ENCODE assay signal across 8 mouse cellular contexts in genomic region chr7:30279951-30280669, GRCm38 (mm10). TPM values are rescaled to one million over a fixed set of nuclear protein-coding genes. Genes with fewer than 3 reads are reported as not detected.
DNase-seq lines count a peak whose midpoint lies in the region; ATAC-seq lines count a peak whose summit lies in the region.

Thap8 (plus strand) TSS chr7:30280094.
Wdr62 (minus strand) TSS chr7:30280419.

- peak; percentile 95 for DNase-seq in CD4-positive, CD25-positive, alpha-beta regulatory T cell, adult 2 months (ENCODE audit: low read depth, low spot score)
- DNase-seq in fat pad, adult 2 months (ENCODE audit: extremely low read depth, low read depth, low spot score): peak; percentile 25
- peak; percentile 95 for DNase-seq in kidney, postnatal 10 days
- peak; percentile 90 to 92 for DNase-seq in natural killer cell, adult 2 months (ENCODE audit: low spot score in 2 of 2)

- no peaks in the 10 kb centered on the region for H3K27me3 ChIP-seq in heart, embryonic 13.5 days (replicated peaks)
- H3K27me3 ChIP-seq in liver, embryonic 12.5 days (replicated peaks): no peaks in the 10 kb centered on the region
- no peaks in the 10 kb centered on the region for H3K27me3 ChIP-seq in stomach, embryonic 15.5 days (replicated peaks)

- peak; percentile 95 for ATAC-seq in heart, embryonic 13.5 days (ENCODE audit: extremely low read depth, insufficient number of reproducible peaks, low FRiP score, low TSS enrichment)
- ATAC-seq in liver, embryonic 12.5 days: peak; percentile 93
- ATAC-seq in stomach, embryonic 15.5 days (ENCODE audit: insufficient read depth, low FRiP score, low read depth): peak; percentile 93

- WGBS in heart, embryonic 13.5 days: under 1% methylated on average over 49 of the region's 49 CpGs
- WGBS in liver, embryonic 12.5 days (ENCODE audit: insufficient replicate concordance): under 1% methylated on average over 49 of the region's 49 CpGs
- under 1% methylated on average over 49 of the region's 49 CpGs for WGBS in stomach, embryonic 15.5 days

- peak within 1 kb of the TSS; percentile 83 for H3K9ac ChIP-seq in heart, embryonic 13.5 days
- H3K9ac ChIP-seq in liver, embryonic 12.5 days: peak within 1 kb of the TSS; percentile 81
- H3K9ac ChIP-seq in stomach, embryonic 15.5 days: peak within 1 kb of the TSS; percentile 25; the same call in 1 of the 2 replicates

- H3K4me1 ChIP-seq in brown adipose tissue, adult 24 weeks (ENCODE audit: control insufficient read depth, insufficient read depth, insufficient read length, low read length): no peaks in the 10 kb centered on the region
- H3K4me1 ChIP-seq in heart, embryonic 13.5 days: peaks cover 28% of the 10 kb centered on the region
- peaks cover 40% of the 10 kb centered on the region for H3K4me1 ChIP-seq in liver, embryonic 12.5 days
- H3K4me1 ChIP-seq in stomach, embryonic 15.5 days: peaks cover 3% of the 10 kb centered on the region; the same call in 1 of the 2 replicates

- H3K27ac ChIP-seq in brown adipose tissue, adult 24 weeks (replicated peaks; ENCODE audit: low read depth, low read length): peak within 1 kb of the TSS; percentile 96
- H3K27ac ChIP-seq in heart, embryonic 13.5 days (replicated peaks): peak within 1 kb of the TSS; percentile 99
- peak within 1 kb of the TSS; percentile 97 for H3K27ac ChIP-seq in liver, embryonic 12.5 days
- H3K27ac ChIP-seq in stomach, embryonic 15.5 days: peak within 1 kb of the TSS; percentile 98

- no peaks in the 10 kb centered on the region for H3K9me3 ChIP-seq in heart, embryonic 13.5 days
- no peaks in the 10 kb centered on the region for H3K9me3 ChIP-seq in liver, embryonic 12.5 days (replicated peaks)
- no peaks in the 10 kb centered on the region for H3K9me3 ChIP-seq in stomach, embryonic 15.5 days

- H3K36me3 ChIP-seq in heart, embryonic 13.5 days: no peaks in the 10 kb centered on the region
- peaks cover 8% of the 10 kb centered on the region for H3K36me3 ChIP-seq in liver, embryonic 12.5 days
- no peaks in the 10 kb centered on the region for H3K36me3 ChIP-seq in stomach, embryonic 15.5 days

- peak within 1 kb of the TSS; percentile 77 for H3K4me3 ChIP-seq in brown adipose tissue, adult 24 weeks (ENCODE audit: insufficient read depth, low read depth, low read length)
- H3K4me3 ChIP-seq in heart, embryonic 13.5 days: peak within 1 kb of the TSS; percentile 86
- peak within 1 kb of the TSS; percentile 84 for H3K4me3 ChIP-seq in liver, embryonic 12.5 days
- H3K4me3 ChIP-seq in stomach, embryonic 15.5 days (replicated peaks): peak within 1 kb of the TSS; percentile 92

- peak within 1 kb of the TSS; percentile 94 for H3K4me2 ChIP-seq in heart, embryonic 13.5 days
- H3K4me2 ChIP-seq in liver, embryonic 12.5 days: peak within 1 kb of the TSS; percentile 94
- peak within 1 kb of the TSS; percentile 94 for H3K4me2 ChIP-seq in stomach, embryonic 15.5 days

RNA-seq across cellular contexts. Expression of gene Thap8, which starts in this region (rescaled TPM):
- 0.83 TPM in 1 of 2 replicates, not detected in the other for polyA plus RNA-seq in brown adipose tissue, adult 24 weeks (2012; ENCODE audit: insufficient read depth, insufficient read length, missing spikeins)
- 0.37 and 0.39 TPM in 2 replicates for polyA plus RNA-seq in heart, embryonic 13.5 days (2015; fragmentation: Nextera tagmentation; extraction: Ambion mirVana)
- 0.28 TPM in 1 of 2 replicates, not detected in the other for polyA plus RNA-seq in liver, embryonic 12.5 days (2016; fragmentation: Nextera tagmentation; extraction: Ambion mirVana)
- 0.62 and 0.65 TPM in 2 replicates for polyA plus RNA-seq in stomach, embryonic 15.5 days (2015; fragmentation: Nextera tagmentation; extraction: Ambion mirVana)

RNA-seq across cellular contexts. Expression of gene Wdr62, which starts in this region (rescaled TPM):
- polyA plus RNA-seq in brown adipose tissue, adult 24 weeks (2012; ENCODE audit: insufficient read depth, insufficient read length, missing spikeins): 3.2 and 4.6 TPM in 2 replicates
- 7.1 and 8.5 TPM in 2 replicates for polyA plus RNA-seq in heart, embryonic 13.5 days (2015; fragmentation: Nextera tagmentation; extraction: Ambion mirVana)
- polyA plus RNA-seq in liver, embryonic 12.5 days (2016; fragmentation: Nextera tagmentation; extraction: Ambion mirVana): 11.5 and 11.9 TPM in 2 replicates
- 5.3 and 6.5 TPM in 2 replicates for polyA plus RNA-seq in stomach, embryonic 15.5 days (2015; fragmentation: Nextera tagmentation; extraction: Ambion mirVana)

Comparison
In these comparisons a context has a peak if more than half of its experiments do, and no peak if none do; other contexts are left out.
1. Peak in every context shown above with its lines: DNase-seq, ATAC-seq, H3K4me3 ChIP-seq and H3K27ac ChIP-seq.
2. DNase-seq: peak in every context shown above with its lines; median percentile 95 in CD4-positive, CD25-positive, alpha-beta regulatory T cell, adult 2 months; 95 in kidney, postnatal 10 days; 91 in natural killer cell, adult 2 months; 25 in fat pad, adult 2 months.
3. H3K9ac ChIP-seq: peak in every context shown above with its lines; median percentile 83 in heart, embryonic 13.5 days; 81 in liver, embryonic 12.5 days; 25 in stomach, embryonic 15.5 days.